Mouse (Mus musculus) mouse trophoblast stem cell (cell line): Measurements from ENCODE around the gene Syn3.
"Not testable (repeated sequence)": the region's sequence is repeated elsewhere in the genome, so short reads cannot be mapped to it uniquely, and the experiment has no call there.

Source experiments
- in situ Hi-C, 2 experiments: fragments of 300-500 bp; cut with MseI, MboI; formaldehyde crosslinking; loops; 2 replicates in 1 of 2; 3 replicates in 1 of 2; pipeline ENCODE4 v1.15.1; 2025

Gene Syn3

DNA sequence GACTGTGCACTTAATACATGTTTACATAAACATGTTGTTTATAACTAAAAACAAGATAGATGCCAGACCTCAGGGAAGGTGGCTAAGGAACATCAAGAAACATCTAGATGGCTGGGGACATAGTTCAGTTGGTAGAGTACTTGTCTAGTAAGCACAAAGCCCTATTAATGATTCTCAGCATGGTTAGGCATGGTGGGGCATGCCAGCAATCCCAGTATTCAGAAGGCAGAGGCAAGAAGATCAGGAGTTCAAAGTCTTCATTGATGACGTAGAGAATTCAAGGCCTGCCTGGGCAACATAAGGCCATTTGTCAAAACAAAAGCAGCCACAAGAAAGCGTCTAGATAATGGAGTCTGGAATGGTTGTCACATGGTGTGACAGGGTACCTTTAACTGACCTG lies 441.0 kb downstream of the Syn3 start:
- in situ Hi-C loops, result no loop called here

DNA sequence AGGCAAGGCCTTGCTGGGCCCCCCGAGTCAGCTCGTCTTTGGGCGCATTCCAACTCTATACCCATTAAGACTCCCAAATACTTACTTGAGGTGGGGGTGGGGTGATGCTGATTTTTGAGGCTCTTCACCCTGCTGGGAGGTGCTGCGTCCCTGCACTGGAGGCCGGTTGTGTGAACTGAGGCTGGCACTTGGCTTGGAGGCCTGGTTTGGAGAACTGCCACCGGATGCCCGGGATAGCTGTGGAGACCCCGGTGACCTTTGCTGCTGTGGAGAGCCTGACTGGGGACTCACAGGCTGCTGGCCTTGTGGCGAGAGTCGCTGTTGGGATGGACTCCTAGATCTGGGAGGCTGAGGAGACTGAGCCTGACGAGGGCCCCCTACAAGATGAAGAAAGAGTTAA lies 441.4 kb downstream of the Syn3 start:
- in situ Hi-C loops, result no loop called here

GRCm38 (mm10) chr10:86056297-86056903 lies 442.3 kb downstream of the Syn3 start:
- in situ Hi-C loops, result no loop called here

DNA sequence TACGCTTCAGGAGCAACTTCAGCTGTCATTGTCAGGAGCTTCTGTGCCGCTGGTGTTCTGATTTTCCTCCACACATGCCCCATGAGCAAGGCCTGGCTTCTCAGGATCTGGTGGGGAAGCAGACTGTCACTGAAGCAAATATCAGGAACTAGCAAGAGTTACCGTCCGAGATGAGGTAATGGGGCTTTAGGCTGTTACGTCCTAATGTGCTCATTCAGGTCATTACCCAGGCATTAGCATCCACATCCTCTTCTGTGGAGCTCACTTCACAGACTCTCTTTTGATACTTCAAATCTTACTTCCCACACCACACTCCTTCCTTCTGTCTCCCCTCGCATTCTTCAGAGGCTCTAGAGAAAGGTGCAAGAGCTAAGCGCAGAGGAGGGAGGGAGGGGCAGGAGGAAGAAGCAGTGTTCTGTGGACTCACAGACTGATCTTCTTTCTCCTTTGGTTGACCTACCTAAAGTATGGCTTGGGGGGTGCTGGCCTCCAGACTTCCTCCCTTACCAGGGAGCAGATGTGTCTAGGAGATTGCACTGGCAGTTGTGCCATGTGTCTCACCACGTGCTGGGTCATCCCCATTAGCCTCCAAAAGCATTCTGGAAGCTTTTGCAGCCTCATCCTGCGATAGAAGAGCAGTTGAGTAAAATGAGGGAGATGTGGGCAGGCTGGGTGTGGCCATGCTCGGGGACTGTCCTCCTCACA lies 445.7 kb downstream of the Syn3 start:
- in situ Hi-C loops, result no loop called here

- in situ Hi-C loops, result no loop called here
Measured at GRCm38 (mm10) chr10:86050522-86050921, 448.2 kb downstream of the Syn3 start.

- in situ Hi-C loops, result no loop called here
Measured at GRCm38 (mm10) chr10:86047786-86048185, 450.9 kb downstream of the Syn3 start.

DNA sequence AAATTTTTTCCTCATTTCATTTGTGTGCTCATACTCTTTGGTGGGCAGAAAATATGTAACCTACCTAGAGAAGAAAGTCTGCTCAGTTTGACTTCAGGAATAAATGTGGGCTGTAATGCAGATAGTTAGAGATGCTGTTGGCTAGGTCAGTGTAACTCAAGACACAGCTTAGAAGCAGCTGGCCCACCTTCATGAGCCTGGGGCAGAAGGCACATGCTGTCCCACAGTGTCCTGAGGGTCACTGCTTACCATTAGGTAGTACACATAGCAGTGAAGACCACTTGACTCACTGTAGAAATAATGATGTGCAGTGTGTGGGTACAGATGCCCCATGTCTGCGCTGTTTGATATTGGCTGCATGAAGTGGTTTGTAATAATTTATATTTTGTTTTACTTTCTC lies 452.3 kb downstream of the Syn3 start:
- in situ Hi-C loops, result no loop called here

DNA sequence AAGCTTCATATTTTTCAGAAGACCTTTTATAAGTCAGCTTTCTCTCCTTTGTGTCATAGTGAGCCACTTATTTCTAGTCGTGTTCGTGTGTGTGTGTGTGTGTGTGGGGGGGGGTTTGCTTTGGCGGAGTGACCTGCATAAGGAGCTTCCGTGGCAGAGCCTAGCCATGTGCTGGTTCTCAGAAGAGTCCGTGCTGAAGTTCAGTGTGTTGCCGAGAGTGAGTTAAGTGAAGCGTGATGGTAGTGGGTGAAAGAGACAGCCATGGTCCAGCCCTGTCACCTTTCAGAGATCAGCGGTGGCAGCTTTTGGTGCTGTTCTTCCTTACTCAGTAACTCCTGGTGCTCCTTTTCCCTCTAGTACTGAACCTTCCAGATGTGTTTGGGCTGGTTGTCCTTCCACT lies 454.6 kb downstream of the Syn3 start:
- in situ Hi-C loops, result no loop called here

- in situ Hi-C loops, result no loop called here
Measured at GRCm38 (mm10) chr10:86043651-86044050, 455.0 kb downstream of the Syn3 start.

- in situ Hi-C loops, result no loop called here
Measured at GRCm38 (mm10) chr10:86034007-86034728, 464.5 kb downstream of the Syn3 start.

- in situ Hi-C loops, result no loop called here
Measured at GRCm38 (mm10) chr10:86032517-86032916, 466.2 kb downstream of the Syn3 start.

DNA sequence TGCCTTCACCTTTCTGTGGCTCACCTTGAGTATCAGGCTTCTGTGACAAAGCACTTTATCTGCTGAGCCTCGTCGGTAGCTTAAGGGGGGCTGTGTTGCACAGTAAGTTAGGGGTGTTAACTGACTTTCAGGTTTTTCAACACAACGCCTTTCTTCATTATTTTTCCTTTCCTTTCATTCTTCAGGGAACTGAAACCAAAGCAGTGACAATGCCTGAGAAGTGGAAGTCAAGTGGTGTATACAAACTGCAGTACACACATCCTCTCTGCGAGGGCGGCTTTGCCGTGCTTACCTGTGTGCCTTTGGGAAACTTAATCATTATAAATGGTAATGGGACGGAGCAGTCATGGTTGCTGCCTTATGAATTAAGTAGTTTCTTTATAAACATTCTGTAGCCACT lies 468.0 kb downstream of the Syn3 start:
- in situ Hi-C loops, result no loop called here

DNA sequence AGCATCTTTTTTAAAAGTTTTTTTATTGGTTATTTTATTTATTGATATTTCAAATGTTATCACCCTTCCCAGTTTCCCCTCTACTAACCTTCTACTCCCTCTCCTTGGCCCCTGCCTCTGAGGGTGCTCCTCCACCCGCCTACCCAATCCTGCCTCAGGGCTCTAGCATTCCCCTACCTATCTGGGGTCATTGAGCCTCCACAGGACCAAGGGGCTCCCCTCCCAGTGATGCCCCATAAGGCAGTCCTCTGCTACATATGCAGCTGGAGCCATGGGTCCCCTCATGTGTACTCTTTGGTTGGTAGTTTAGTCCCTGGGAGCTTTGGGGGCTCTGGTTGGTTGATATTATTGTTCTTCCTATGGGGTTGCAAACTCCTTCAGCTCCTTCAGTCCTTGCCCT lies 471.9 kb downstream of the Syn3 start:
- in situ Hi-C loops, result not testable (repeated sequence)

DNA sequence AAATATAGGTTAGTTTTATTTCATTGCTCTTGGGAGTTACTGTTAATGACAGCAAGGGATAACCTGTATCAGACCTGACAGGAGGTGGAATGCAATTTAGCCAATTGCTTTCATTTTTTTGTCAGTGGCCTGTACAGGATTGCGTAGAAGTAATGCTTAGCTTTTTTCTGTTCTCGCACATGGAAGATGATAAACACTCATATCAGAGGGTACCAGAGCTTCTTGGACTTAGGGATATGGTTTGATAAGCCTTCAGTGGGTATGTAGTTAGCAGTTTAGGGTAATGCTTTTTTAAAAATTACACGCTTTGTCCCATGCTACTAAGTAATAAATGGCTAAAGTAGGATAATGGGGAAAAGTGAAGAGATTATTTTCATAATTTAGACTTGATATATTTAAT lies 472.3 kb downstream of the Syn3 start:
- in situ Hi-C loops, result no loop called here

DNA sequence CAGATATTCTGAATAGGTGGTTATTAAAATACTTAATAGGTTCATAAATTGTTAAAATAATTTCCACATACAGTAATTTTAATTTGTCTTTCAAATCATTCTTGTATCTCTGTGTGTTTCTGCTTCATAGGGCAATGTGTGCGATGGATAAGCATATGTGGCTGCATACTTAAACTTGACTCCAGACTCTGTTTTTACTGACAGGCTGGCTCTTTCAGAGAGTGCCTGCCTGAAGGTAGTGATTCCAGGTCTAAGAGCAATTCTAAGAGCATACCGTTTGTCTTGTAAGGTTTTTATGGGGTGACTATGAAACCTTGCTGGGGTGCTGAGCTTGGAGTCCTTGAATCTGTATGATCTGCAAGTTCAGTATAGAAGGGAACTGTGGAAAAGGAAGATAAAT lies 472.8 kb downstream of the Syn3 start:
- in situ Hi-C loops, result no loop called here

- in situ Hi-C loops, result no loop called here
Measured at GRCm38 (mm10) chr10:86023149-86023548, 475.5 kb downstream of the Syn3 start.

DNA sequence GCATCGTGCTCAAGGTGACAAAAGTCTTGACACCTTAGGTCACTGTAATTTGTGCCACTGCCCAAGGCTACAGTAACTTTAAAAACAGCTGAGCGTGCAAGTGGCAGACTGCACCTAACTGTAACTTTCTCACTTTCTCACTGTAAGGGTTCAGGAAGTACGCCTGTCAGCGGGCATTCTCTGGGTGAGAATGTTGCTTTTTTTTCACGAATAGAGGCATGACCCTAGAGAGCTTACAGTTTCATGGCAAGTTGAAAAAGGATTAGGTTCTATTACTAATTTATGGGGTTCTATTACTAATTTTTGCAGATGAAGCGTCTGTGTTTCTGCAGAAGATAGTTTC lies 476.3 kb downstream of the Syn3 start:
- in situ Hi-C loops, result no loop called here

- in situ Hi-C loops, result no loop called here
Measured at GRCm38 (mm10) chr10:86021749-86022473, 476.8 kb downstream of the Syn3 start, which contains the start of gene Fbxo7. Fbxo7 (plus strand) TSS chr10:86021972.

GRCm38 (mm10) chr10:86021408-86021748 lies 477.3 kb downstream of the Syn3 start:
- in situ Hi-C loops, result no loop called here

DNA sequence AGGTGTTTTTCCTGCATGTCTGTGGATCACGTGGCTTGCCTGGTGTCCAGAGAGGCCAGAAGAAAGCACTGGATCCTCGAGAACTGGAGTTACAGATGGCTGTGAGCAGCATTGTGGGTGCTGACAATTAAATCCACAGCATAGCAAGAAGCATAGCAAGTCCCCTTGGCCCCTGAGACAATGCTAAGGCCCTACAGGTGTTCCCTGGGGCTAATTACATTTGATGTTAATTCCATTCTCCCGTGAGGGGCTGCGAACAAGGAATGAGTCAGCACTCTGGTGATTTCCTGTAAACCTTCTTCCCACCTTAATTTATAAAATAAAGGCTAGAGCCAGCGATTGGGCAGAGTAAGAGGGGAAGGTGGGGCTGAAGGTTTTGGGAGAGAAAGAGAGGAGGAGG lies 479.9 kb downstream of the Syn3 start:
- in situ Hi-C loops, result no loop called here

- in situ Hi-C loops, result no loop called here
Measured at GRCm38 (mm10) chr10:86017781-86018180, 480.9 kb downstream of the Syn3 start.

GRCm38 (mm10) chr10:86011781-86012180 lies 486.9 kb downstream of the Syn3 start, which contains the start of gene Bpifc:
Bpifc (minus strand) TSS chr10:86011895.
- in situ Hi-C loops, result no loop called here
